25 mouse cellular contexts compared by ENCODE assay signal in the genomic region with DNA sequence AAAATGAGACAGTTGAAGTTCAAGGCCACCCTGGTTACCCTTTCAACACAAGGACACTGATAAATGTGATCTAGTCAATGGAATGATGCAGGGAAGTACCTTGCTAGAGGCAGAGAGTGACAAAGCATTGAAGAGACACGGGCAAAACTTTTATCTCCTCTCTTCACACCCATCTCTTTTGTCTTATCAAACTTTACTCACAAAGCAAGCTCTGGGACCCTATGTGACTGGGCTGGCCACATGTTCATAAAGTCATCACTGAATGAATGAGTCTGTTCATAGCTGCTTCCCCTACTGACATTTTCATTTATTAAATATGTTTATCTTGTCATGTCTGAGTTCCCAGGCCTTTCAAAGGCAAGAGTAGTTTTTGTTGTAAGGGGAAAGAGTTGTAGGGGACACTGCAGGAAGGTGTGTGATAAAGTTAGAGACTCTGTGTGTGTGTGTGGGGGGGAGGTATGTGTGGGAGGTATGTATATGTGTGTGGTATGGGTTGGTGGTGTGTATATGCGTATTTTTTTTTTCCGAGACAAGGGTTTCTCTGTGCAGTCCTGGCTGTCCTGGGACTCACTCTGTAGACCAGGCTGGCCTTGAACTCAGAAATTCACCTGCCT.
DNase-seq lines count a peak whose midpoint lies in the region; ATAC-seq lines count a peak whose summit lies in the region.
"Had no signal": no experiment of that assay in that cellular context is flagged by ENCODE, and none has a peak within 500 bp of the region (broad histone marks: within the 10 kb centered on the region; RNA-seq: fewer than 3 reads in every experiment).

No protein-coding gene starts in this region.

- no peak overlapping the region for H3K4me3 ChIP-seq in liver, embryonic 13.5 days (replicated peaks)
- no peak overlapping the region for H3K4me3 ChIP-seq in hindbrain, embryonic 11.5 days (ENCODE audit: low read depth, low read length)
- H3K4me3 ChIP-seq: embryonic facial prominence, embryonic 15.5 days; forebrain, embryonic 15.5 days; heart, embryonic 13.5 days; hindbrain, embryonic 13.5 days; neural tube, embryonic 13.5 days had no signal

- H3K9ac ChIP-seq in liver, embryonic 13.5 days = 0 out of 2 replicates have a peak overlapping the region, but pooled peaks have one; percentile 8
- no peak overlapping the region for H3K9ac ChIP-seq in hindbrain, embryonic 11.5 days (ENCODE audit: low read depth, low read length)
- H3K9ac ChIP-seq: embryonic facial prominence, embryonic 15.5 days; forebrain, embryonic 15.5 days; heart, embryonic 13.5 days; hindbrain, embryonic 13.5 days; neural tube, embryonic 13.5 days had no signal

- H3K36me3 ChIP-seq in liver, embryonic 13.5 days = no peaks in the 10 kb centered on the region
- no peaks in the 10 kb centered on the region for H3K36me3 ChIP-seq in hindbrain, embryonic 11.5 days (ENCODE audit: control insufficient read depth, insufficient read depth, low read length)
- H3K36me3 ChIP-seq: embryonic facial prominence, embryonic 15.5 days; forebrain, embryonic 15.5 days; heart, embryonic 13.5 days had no signal

- H3K27ac ChIP-seq in liver, embryonic 13.5 days = peak overlapping the region; percentile 75
- H3K27ac ChIP-seq in hindbrain, embryonic 11.5 days (ENCODE audit: low read depth, low read length) = no peak overlapping the region
- H3K27ac ChIP-seq: embryonic facial prominence, embryonic 15.5 days; forebrain, embryonic 15.5 days; heart, embryonic 13.5 days; hindbrain, embryonic 13.5 days; kidney, postnatal 0 days; neural tube, embryonic 13.5 days had no signal

- H3K27me3 ChIP-seq in liver, embryonic 13.5 days = no peaks in the 10 kb centered on the region
- no peaks in the 10 kb centered on the region for H3K27me3 ChIP-seq in hindbrain, embryonic 11.5 days (ENCODE audit: control insufficient read depth, insufficient read depth, low read length)
- H3K27me3 ChIP-seq: embryonic facial prominence, embryonic 15.5 days; forebrain, embryonic 15.5 days; heart, embryonic 13.5 days; hindbrain, embryonic 13.5 days; neural tube, embryonic 13.5 days; Patski had no signal

- DNase-seq in adrenal gland, adult 2 months = peak; percentile 68
- DNase-seq in adrenal gland, postnatal 4 days (ENCODE audit: low spot score in 2 of 2) = no peak
- DNase-seq in c-Kit-positive CD71-positive TER-119-negative erythroid progenitor cells, embryonic 14.5 days (ENCODE audit: low read depth) = peak; percentile 62
- peak; percentile 44 for DNase-seq in liver, embryonic 13.5 days
- DNase-seq in hindbrain, embryonic 11.5 days (ENCODE audit: low spot score) = no peak
- no peak for DNase-seq in embryo, embryonic 9.5 days (ENCODE audit: extremely low spot score)
- DNase-seq in natural killer cell, adult 2 months (ENCODE audit: low spot score in 2 of 2) = no peak
- DNase-seq: cerebellum, adult 2 months; cerebellum, postnatal 25 days; embryo, embryonic 11 days; gastrocnemius, postnatal 14 days; heart, adult 18-20 months; heart, postnatal 14 days; kidney, adult 2 months; lung, adult 18-20 months; lung, postnatal 14 days; midbrain, embryonic 14.5 days had no signal

- peak overlapping the region; percentile 10 for H3K4me2 ChIP-seq in liver, embryonic 13.5 days
- no peak overlapping the region for H3K4me2 ChIP-seq in hindbrain, embryonic 11.5 days (replicated peaks; ENCODE audit: low read depth, low read length)
- H3K4me2 ChIP-seq: embryonic facial prominence, embryonic 15.5 days; forebrain, embryonic 15.5 days; heart, embryonic 13.5 days; hindbrain, embryonic 13.5 days; neural tube, embryonic 13.5 days had no signal

- H3K9me3 ChIP-seq in liver, embryonic 13.5 days (replicated peaks) = no peaks in the 10 kb centered on the region
- 0 out of 2 replicates have a peak, but pooled peaks cover 2% of the 10 kb centered on the region for H3K9me3 ChIP-seq in hindbrain, embryonic 11.5 days (ENCODE audit: control insufficient read depth, low read length)
- H3K9me3 ChIP-seq: embryonic facial prominence, embryonic 15.5 days; forebrain, embryonic 15.5 days; heart, embryonic 13.5 days had no signal

- peaks cover 63% of the 10 kb centered on the region for H3K4me1 ChIP-seq in liver, embryonic 13.5 days (replicated peaks)
- no peaks in the 10 kb centered on the region for H3K4me1 ChIP-seq in hindbrain, embryonic 11.5 days (replicated peaks; ENCODE audit: control insufficient read depth, insufficient read depth, low read length)
- H3K4me1 ChIP-seq: embryonic facial prominence, embryonic 15.5 days; forebrain, embryonic 15.5 days; hindbrain, embryonic 13.5 days; neural tube, embryonic 13.5 days had no signal

- 46% methylated on average over 3 of the region's 3 CpGs for WGBS in liver, embryonic 13.5 days (ENCODE audit: insufficient replicate concordance)
- 86% methylated on average over 3 of the region's 3 CpGs for WGBS in hindbrain, embryonic 11.5 days

- ATAC-seq in liver, embryonic 13.5 days (ENCODE audit: low read depth) = peak; percentile 88
- peak; percentile 88 for ATAC-seq in megakaryocyte-erythroid progenitor cell, adult 5-6 weeks (replicated peaks; ENCODE audit: low FRiP score, low TSS enrichment, poor library complexity, severe bottlenecking)
- ATAC-seq in hindbrain, embryonic 11.5 days (ENCODE audit: low FRiP score) = no peak
- ATAC-seq: forebrain, embryonic 15.5 days; Patski had no signal

Comparison
In these comparisons a context has a peak if more than half of its experiments do, and no peak if none do; other contexts are left out.
1. DNase-seq: peak in adrenal gland, adult 2 months (single experiment), c-Kit-positive CD71-positive TER-119-negative erythroid progenitor cells, embryonic 14.5 days (single experiment) and liver, embryonic 13.5 days (single experiment); none in adrenal gland, postnatal 4 days (0 of 2), hindbrain, embryonic 11.5 days (single experiment), embryo, embryonic 9.5 days (single experiment) and natural killer cell, adult 2 months (0 of 2).